Mouse (Mus musculus): ENCODE measurements at regions not wholly inside any gene's neighbourhood (a gene's known extent, or its start where the extent isn't known, plus 50 kb on each side); places are given as distances from the start of the nearest gene placed in this dataset.
A peak's percentile ranks its signal among the peaks of the same experiment; 100 is the strongest.

GRCm38 (mm10) chr10:113034356-113034755, 105.6 kb upstream of the Atxn7l3b start:
- DNase-seq (ENCODE audit: extremely low spot score), result no peak

GRCm38 (mm10) chr10:113032870-113033269, 104.1 kb upstream of the Atxn7l3b start:
- DNase-seq (ENCODE audit: extremely low spot score), result no peak

DNA sequence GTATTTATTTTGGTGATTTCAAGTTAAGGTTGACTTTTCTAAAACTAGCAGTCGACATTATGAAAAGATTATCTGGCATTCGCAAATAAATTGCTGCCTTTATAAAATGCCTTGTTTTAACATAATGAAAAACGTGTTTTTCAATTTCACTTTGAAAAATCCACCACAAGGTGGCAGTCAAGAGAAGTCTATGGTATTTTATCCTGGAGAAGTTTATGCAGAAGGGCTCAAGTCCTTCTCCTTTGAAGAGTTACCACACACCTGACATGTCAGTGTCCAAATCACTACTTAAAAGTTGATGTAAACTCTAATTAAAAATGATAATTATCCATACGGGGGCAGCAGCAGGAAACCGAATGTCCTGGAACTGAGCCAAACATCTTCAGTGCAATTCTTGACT, 98.5 kb upstream of the Atxn7l3b start:
- DNase-seq (ENCODE audit: extremely low spot score), result peak; percentile 14

DNA sequence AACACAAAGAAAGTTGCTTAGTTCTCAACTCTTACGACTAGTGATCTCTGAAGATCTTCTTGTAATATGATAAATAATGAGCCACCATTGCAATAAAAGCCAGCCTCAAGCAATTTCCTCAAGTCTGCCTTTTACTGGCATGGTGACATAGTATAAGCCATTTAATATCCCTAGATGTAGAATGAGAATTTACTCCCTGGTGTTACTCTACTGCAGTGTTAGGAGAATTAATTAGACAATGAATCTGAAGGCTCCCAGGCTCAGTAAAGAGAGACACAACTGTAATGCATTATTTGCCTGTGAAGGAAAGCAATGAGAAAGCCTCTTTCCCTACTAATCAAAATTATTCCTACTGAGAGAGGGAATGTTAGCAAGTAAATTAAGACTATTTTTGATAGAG, 95.8 kb upstream of the Atxn7l3b start:
- no peak for DNase-seq (ENCODE audit: extremely low spot score)

- DNase-seq (ENCODE audit: extremely low spot score), result peak; percentile 9
These were observed 80.3 kb upstream of the Atxn7l3b start for GRCm38 (mm10) chr10:113009124-113009523.

DNA sequence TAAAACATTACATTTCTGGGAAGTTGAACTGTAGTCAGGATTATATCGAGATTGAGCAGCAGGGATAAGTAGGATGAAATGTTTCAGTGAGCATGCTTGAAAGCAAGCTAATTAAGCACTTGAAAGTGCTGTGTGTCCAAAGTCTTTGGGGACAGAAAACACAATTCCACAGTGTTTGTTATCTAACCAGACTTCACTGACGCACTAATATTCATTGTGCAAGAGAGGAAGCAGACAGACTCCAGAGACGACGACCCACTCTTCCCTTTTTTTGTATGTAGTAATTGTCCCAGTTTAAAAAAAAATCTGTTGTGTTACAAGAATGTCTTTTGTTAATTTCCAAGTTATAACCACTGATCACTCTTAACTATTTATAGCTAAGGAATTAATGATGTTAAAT, 61.9 kb upstream of the Atxn7l3b start:
- DNase-seq (ENCODE audit: extremely low spot score), result no peak

GRCm38 (mm10) chr10:112982697-112983096, 53.9 kb upstream of the Atxn7l3b start:
- no peak for DNase-seq (ENCODE audit: extremely low spot score)

Measured in embryo, embryonic 9.5 days (tissue).